Mouse (Mus musculus) erythroblast, embryonic 14.5 days (primary cell): ENCODE data around the gene Prkcz.

Experiments used
- GATA1 ChIP-seq: IDR thresholded peaks from 2 replicates; pipeline ENCODE4 v1.6.1; 2012; ENCODE audit warnings: low read length, inconsistent platforms, mixed read lengths
- TAL1 ChIP-seq: IDR thresholded peaks from 3 replicates; pipeline ENCODE4 v1.6.1; 2012; ENCODE audit warnings: low read length, inconsistent platforms, mixed read lengths

GRCm38 (mm10) chr4:155307591-155307990 is 53.6 kb downstream of the Prkcz start:
- TF ChIP-seq TAL1 (no peak), GATA1 (no peak)
